ENCODE assay signal across 8 mouse cellular contexts in genomic region chr19:59345658-59346283, GRCm38 (mm10). TPM values are rescaled to one million over a fixed set of nuclear protein-coding genes. Genes with fewer than 3 reads are reported as not detected.
DNase-seq lines count a peak whose midpoint lies in the region; ATAC-seq lines count a peak whose summit lies in the region.

Gene Pdzd8 (minus strand): TSS chr19:59345780.

- peak within 1 kb of the TSS; percentile 91 for H3K4me3 ChIP-seq in hindbrain, embryonic 15.5 days

- peak; percentile 93 for ATAC-seq in hindbrain, embryonic 15.5 days (ENCODE audit: low FRiP score, low read depth)

- peak within 1 kb of the TSS; percentile 87 for H3K9ac ChIP-seq in hindbrain, embryonic 15.5 days

- DNase-seq in T-cell, adult 2 months (ENCODE audit: low spot score): peak; percentile 86
- peak; percentile 86 to 90 for DNase-seq in cerebellum, postnatal 36 days
- DNase-seq in frontal cortex, postnatal 36 days (ENCODE audit: low spot score in 2 of 2): peak; percentile 86 to 91
- DNase-seq in left cerebral cortex, adult 11 months (ENCODE audit: low spot score): peak; percentile 75
- peak; percentile 86 for DNase-seq in lung, postnatal 36 days
- peak; percentile 93 for DNase-seq in retina, embryonic 14.5 days (ENCODE audit: low spot score)
- DNase-seq in thymus, postnatal 36 days: peak; percentile 88 to 91

- H3K4me2 ChIP-seq in hindbrain, embryonic 15.5 days: peak within 1 kb of the TSS; percentile 94

- no peaks in the 10 kb centered on the region for H3K9me3 ChIP-seq in hindbrain, embryonic 15.5 days

- 0% methylated on average over 74 of the region's 91 CpGs for WGBS in hindbrain, embryonic 15.5 days

- no peaks in the 10 kb centered on the region for H3K36me3 ChIP-seq in hindbrain, embryonic 15.5 days

- H3K4me1 ChIP-seq in hindbrain, embryonic 15.5 days (replicated peaks): peaks cover 41% of the 10 kb centered on the region

- no peaks in the 10 kb centered on the region for H3K27me3 ChIP-seq in hindbrain, embryonic 15.5 days

- peak within 1 kb of the TSS; percentile 94 for H3K27ac ChIP-seq in hindbrain, embryonic 15.5 days (replicated peaks)

RNA-seq across cellular contexts. Expression of gene Pdzd8, which starts in this region (rescaled TPM):
- 10.5 and 11.1 TPM in 2 replicates for polyA plus RNA-seq in hindbrain, embryonic 15.5 days (2015; fragmentation: Nextera tagmentation; extraction: Ambion mirVana)

Comparison
In these comparisons a context has a peak if more than half of its experiments do, and no peak if none do; other contexts are left out.
1. Peak in every context shown above with its lines: DNase-seq, ATAC-seq, H3K4me3 ChIP-seq and H3K27ac ChIP-seq.